In genomic region chr2:167219154-167219775, GRCm38 (mm10) we compare ENCODE assay signal across 8 mouse cellular contexts. TPM values are rescaled to one million over a fixed set of nuclear protein-coding genes. Genes with fewer than 3 reads are reported as not detected.
DNase-seq lines count a peak whose midpoint lies in the region; ATAC-seq and TF ChIP-seq lines count a peak whose summit lies in the region.

No protein-coding gene starts in this region.

- ATAC-seq in G1E (ENCODE audit: extremely low read depth, insufficient number of reproducible peaks, low FRiP score, poor library complexity, severe bottlenecking), result no peak
- ATAC-seq in forebrain, embryonic 14.5 days, result peak; percentile 91

- no peaks in the 10 kb centered on the region for H3K4me1 ChIP-seq in G1E (ENCODE audit: insufficient read depth, low read depth, low read length)
- no peaks in the 10 kb centered on the region for H3K4me1 ChIP-seq in forebrain, embryonic 14.5 days (ENCODE audit: control insufficient read depth, insufficient read depth, low read length)
- no peaks in the 10 kb centered on the region for H3K4me1 ChIP-seq in hindbrain, embryonic 10.5 days (replicated peaks)

- H3K27me3 ChIP-seq in G1E (ENCODE audit: insufficient read depth, low read length), result peaks cover 9% of the 10 kb centered on the region; the same call in 1 of the 2 replicates
- no peaks in the 10 kb centered on the region for H3K27me3 ChIP-seq in forebrain, embryonic 14.5 days (replicated peaks; ENCODE audit: control insufficient read depth, insufficient read depth, low read length)
- H3K27me3 ChIP-seq in hindbrain, embryonic 10.5 days (ENCODE audit: insufficient read depth, poor library complexity, severe bottlenecking), result no peaks in the 10 kb centered on the region

- TF ChIP-seq CTCF in G1E (IDR thresholded peaks at IDR 0.05; ENCODE audit: low read depth, low read length), result peak; percentile 40; the same call in 1 of the 2 replicates

- H3K4me2 ChIP-seq in forebrain, embryonic 14.5 days (ENCODE audit: low read length), result peak overlapping the region; percentile 28; the same call in 1 of the 2 replicates

- H3K27ac ChIP-seq in forebrain, embryonic 14.5 days (ENCODE audit: low read depth, low read length), result no peak overlapping the region
- no peak overlapping the region for H3K27ac ChIP-seq in hindbrain, embryonic 10.5 days

- DNase-seq in G1E (ENCODE audit: low spot score), result peak; percentile 26
- peak; percentile 52 for DNase-seq in c-Kit-positive CD71-positive TER-119-positive erythroid progenitor cells, embryonic 14.5 days (ENCODE audit: low spot score)
- DNase-seq in forebrain, embryonic 14.5 days (ENCODE audit: low spot score), result peak; percentile 94
- DNase-seq in hindbrain, embryonic 10.5 days (ENCODE audit: low spot score), result peak; percentile 79
- peak; percentile 79 for DNase-seq in layer of hippocampus, adult 9-10 months (ENCODE audit: low spot score)
- peak; percentile 89 for DNase-seq in lung, postnatal 14 days
- DNase-seq in retina, postnatal 1 day, result peak; percentile 88
- DNase-seq in thymus, postnatal 36 days, result peak; percentile 58 to 68

- H3K36me3 ChIP-seq in G1E (replicated peaks), result no peaks in the 10 kb centered on the region
- no peaks in the 10 kb centered on the region for H3K36me3 ChIP-seq in forebrain, embryonic 14.5 days (ENCODE audit: control insufficient read depth, insufficient read depth, low read length)
- no peaks in the 10 kb centered on the region for H3K36me3 ChIP-seq in hindbrain, embryonic 10.5 days

- H3K9me3 ChIP-seq in G1E (replicated peaks), result peaks cover 8% of the 10 kb centered on the region
- H3K9me3 ChIP-seq in forebrain, embryonic 14.5 days (replicated peaks; ENCODE audit: control insufficient read depth, low read length), result no peaks in the 10 kb centered on the region
- no peaks in the 10 kb centered on the region for H3K9me3 ChIP-seq in hindbrain, embryonic 10.5 days

- H3K4me3 ChIP-seq in G1E (ENCODE audit: low read depth, low read length), result no peak overlapping the region
- H3K4me3 ChIP-seq in forebrain, embryonic 14.5 days (ENCODE audit: low read depth, low read length), result no peak overlapping the region
- no peak overlapping the region for H3K4me3 ChIP-seq in hindbrain, embryonic 10.5 days

- 51% methylated on average over 8 of the region's 8 CpGs for WGBS in forebrain, embryonic 14.5 days
- 62% methylated on average over 8 of the region's 8 CpGs for WGBS in hindbrain, embryonic 10.5 days

- 0 out of 2 replicates have a peak overlapping the region, but pooled peaks have one; percentile 29 for H3K9ac ChIP-seq in forebrain, embryonic 14.5 days (ENCODE audit: low read length)

RNA-seq across cellular contexts. Expression of gene Ptgis, which starts 21.1 kb away (rescaled TPM):
- not detected in 2 replicates for total RNA-seq in G1E (2014; fragmentation: Nextera tagmentation)
- total RNA-seq in G1E (2017), result 0.06 TPM in 1 of 2 replicates, not detected in the other
- not detected in 2 replicates for polyA plus RNA-seq in G1E (2012)
- 3.7 and 3.9 TPM in 2 replicates for polyA plus RNA-seq in forebrain, embryonic 14.5 days (2014; fragmentation: Nextera tagmentation; extraction: Ambion mirVana)
- polyA plus RNA-seq in hindbrain, embryonic 10.5 days (2016; fragmentation: Nextera tagmentation; extraction: Ambion mirVana), result 10.8 and 10.9 TPM in 2 replicates

RNA-seq across cellular contexts. Expression of gene Kcnb1, which starts 29.3 kb away (rescaled TPM):
- total RNA-seq in G1E (2014; fragmentation: Nextera tagmentation) (not detected in 2 replicates), G1E (2017) (0.22 TPM in 1 of 2 replicates, not detected in the other)
- polyA plus RNA-seq in G1E (2012), result not detected in 2 replicates
- polyA plus RNA-seq in forebrain, embryonic 14.5 days (2014; fragmentation: Nextera tagmentation; extraction: Ambion mirVana), result 1.6 and 2.1 TPM in 2 replicates
- 0.56 and 0.89 TPM in 2 replicates for polyA plus RNA-seq in hindbrain, embryonic 10.5 days (2016; fragmentation: Nextera tagmentation; extraction: Ambion mirVana)

Comparison
In these comparisons a context has a peak if more than half of its experiments do, and no peak if none do; other contexts are left out.
1. DNase-seq: peak in every context shown above with its lines; median percentile 94 in forebrain, embryonic 14.5 days; 89 in lung, postnatal 14 days; 88 in retina, postnatal 1 day; 79 in hindbrain, embryonic 10.5 days; 79 in layer of hippocampus, adult 9-10 months; 63 in thymus, postnatal 36 days; 52 in c-Kit-positive CD71-positive TER-119-positive erythroid progenitor cells, embryonic 14.5 days; 26 in G1E.